Mouse (Mus musculus): ENCODE data around the gene Dab2ip. TPM values are rescaled to one million over a fixed set of nuclear protein-coding genes. Genes with fewer than 3 reads are reported as not detected.

The Dab2ip gene
- total and polyA plus RNA-seq, 3 experiments = 4.9 to 15.6 (median 7.8) TPM

- in situ Hi-C loops (cut with MboI; ENCODE audit: low pct_ligation_motif_present, low pct_unique_long_range_greater_than_20kb, low sequenced_read_pairs) = no loop called here
Observed at GRCm38 (mm10) chr2:35760352-35760751, 202.3 kb downstream of the Dab2ip start.

DNA sequence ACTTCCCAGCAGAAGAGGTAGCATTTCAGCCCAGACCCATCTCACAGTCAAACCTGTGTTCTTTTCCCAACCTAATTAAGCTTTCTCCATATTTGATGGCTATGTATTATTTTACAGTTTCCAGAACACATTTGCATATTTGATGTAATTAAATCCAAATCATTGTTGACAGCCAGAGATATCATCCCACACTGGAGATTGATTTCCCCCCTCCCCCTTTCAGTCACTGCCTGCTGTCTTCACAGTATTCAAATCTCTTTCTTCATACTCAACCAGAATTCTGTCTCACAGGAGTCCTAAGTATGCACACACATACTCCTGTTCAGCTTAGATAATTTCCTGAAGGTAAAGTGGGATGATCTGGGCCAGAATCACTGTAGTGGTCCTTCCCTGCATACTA, 202.8 kb downstream of the Dab2ip start:
- Histone ChIP-seq H3K9me3 (replicated peaks; ENCODE audit: low read length) (no peaks in the 10 kb centered on the region), H3K4me2 (ENCODE audit: insufficient read depth, low read depth, poor library complexity, severe bottlenecking) (no peak overlapping the region), H3K27ac (ENCODE audit: insufficient read depth, low read depth) (no peak overlapping the region), H3K36me3 (replicated peaks in 1 of 2; ENCODE audit: control insufficient read depth in 1 of 2, insufficient read depth in 1 of 2, low read length in 1 of 2) (no peaks in the 10 kb centered on the region), H3K4me3 (replicated peaks in 1 of 3; ENCODE audit: low read depth in 2 of 3, low read length in 2 of 3, poor library complexity in 1 of 3) (no peak overlapping the region), H3K27me3 (replicated peaks) (no peaks in the 10 kb centered on the region), H3K9ac (ENCODE audit: insufficient read depth, low read depth) (no peak overlapping the region), H3K79me2 (replicated peaks; ENCODE audit: control insufficient read depth, extremely low read depth, insufficient read depth, poor library complexity, severe bottlenecking) (no peaks in the 10 kb centered on the region), H3K4me1 (ENCODE audit: control insufficient read depth in 1 of 2, insufficient read depth in 2 of 2) (peaks cover 27 to 70% of the 10 kb centered on the region in 2 experiments)
- dilution Hi-C loops (cut with MboI; ENCODE audit: extremely low pct_ligation_motif_present, extremely low pct_unique_long_range_greater_than_20kb, low sequenced_read_pairs) (no loop called here), in situ Hi-C loops (cut with MboI; ENCODE audit: low pct_ligation_motif_present, low pct_unique_long_range_greater_than_20kb, low sequenced_read_pairs) (no loop called here)
- no peak for TF ChIP-seq ELF1 (IDR thresholded peaks at IDR 0.05; ENCODE audit: low read depth, low read length)
- TF ChIP-seq BHLHE40 (IDR thresholded peaks at IDR 0.05; ENCODE audit: low read depth, low read length) = no peak
- no peak for TF ChIP-seq MXI1 (IDR thresholded peaks at IDR 0.05; ENCODE audit: low read depth, low read length)
- no peak for TF ChIP-seq CTCF (conservative IDR thresholded peaks at IDR 0.05 in 1 of 2, IDR thresholded peaks at IDR 0.05 in 1 of 2; ENCODE audit: low read depth in 2 of 2, low read length in 2 of 2)
- no peak for TF ChIP-seq MAX (IDR thresholded peaks at IDR 0.05; ENCODE audit: low read length)
- TF ChIP-seq USF2 (conservative IDR thresholded peaks at IDR 0.05; ENCODE audit: low read depth, low read length) = no peak
- TF ChIP-seq HCFC1 (IDR thresholded peaks at IDR 0.05; ENCODE audit: low read depth, low read length) = no peak
- no peak for TF ChIP-seq RAD21 (IDR thresholded peaks at IDR 0.05; ENCODE audit: low read depth, low read length)
- TF ChIP-seq MAFK (IDR thresholded peaks at IDR 0.05; ENCODE audit: insufficient replicate concordance, low read length) = no peak
- TF ChIP-seq POLR2A (IDR thresholded peaks at IDR 0.05; ENCODE audit: low read depth, low read length) = no peak
- TF ChIP-seq SIN3A (IDR thresholded peaks at IDR 0.05; ENCODE audit: low read length) = no peak
- no peak for DNase-seq (ENCODE audit: extremely low read depth)

More at GRCm38 (mm10) chr2:35760352-35760751, 202.3 kb downstream of the Dab2ip start:
- Histone ChIP-seq H3K9me3 (replicated peaks; ENCODE audit: low read length) (no peaks in the 10 kb centered on the region), H3K9ac (ENCODE audit: insufficient read depth, low read depth) (no peak overlapping the region), H3K4me2 (ENCODE audit: insufficient read depth, low read depth, poor library complexity, severe bottlenecking) (no peak overlapping the region), H3K4me1 (ENCODE audit: control insufficient read depth in 1 of 2, insufficient read depth in 2 of 2) (peaks cover 31 to 70% of the 10 kb centered on the region in 2 experiments), H3K27ac (ENCODE audit: insufficient read depth, low read depth) (no peak overlapping the region), H3K36me3 (replicated peaks in 1 of 2; ENCODE audit: control insufficient read depth in 1 of 2, insufficient read depth in 1 of 2, low read length in 1 of 2) (no peaks in the 10 kb centered on the region), H3K27me3 (replicated peaks) (no peaks in the 10 kb centered on the region), H3K79me2 (replicated peaks; ENCODE audit: control insufficient read depth, extremely low read depth, insufficient read depth, poor library complexity, severe bottlenecking) (no peaks in the 10 kb centered on the region), H3K4me3 (replicated peaks in 1 of 3; ENCODE audit: low read depth in 2 of 3, low read length in 2 of 3, poor library complexity in 1 of 3) (no peak overlapping the region)
- no peak for DNase-seq (ENCODE audit: extremely low read depth)
- no peak for TF ChIP-seq IRF4 (IDR thresholded peaks at IDR 0.05; ENCODE audit: low read depth, low read length)
- TF ChIP-seq NELFE (IDR thresholded peaks at IDR 0.05; ENCODE audit: low read depth, low read length) = no peak
- TF ChIP-seq UBTF (IDR thresholded peaks at IDR 0.05; ENCODE audit: low read depth, low read length) = no peak
- TF ChIP-seq MAFK (IDR thresholded peaks at IDR 0.05; ENCODE audit: insufficient replicate concordance, low read length) = no peak
- TF ChIP-seq MEF2A (IDR thresholded peaks at IDR 0.05; ENCODE audit: borderline replicate concordance, low read depth, low read length) = no peak
- no peak for TF ChIP-seq ZMIZ1 (IDR thresholded peaks at IDR 0.05; ENCODE audit: low read depth, low read length)
- no peak for TF ChIP-seq GABPA (IDR thresholded peaks at IDR 0.05; ENCODE audit: insufficient replicate concordance, low read depth, low read length)
- no peak for TF ChIP-seq ZC3H11A (IDR thresholded peaks at IDR 0.05; ENCODE audit: low read depth, low read length)
- TF ChIP-seq MAZ (IDR thresholded peaks at IDR 0.05; ENCODE audit: low read depth, low read length) = no peak
- TF ChIP-seq CHD2 (IDR thresholded peaks at IDR 0.05; ENCODE audit: low read length) = no peak
- TF ChIP-seq NRF1 (IDR thresholded peaks at IDR 0.05; ENCODE audit: low read depth, low read length) = no peak
- no peak for TF ChIP-seq USF1 (IDR thresholded peaks at IDR 0.05; ENCODE audit: low read depth, low read length)
- no peak for TF ChIP-seq TCF12 (IDR thresholded peaks at IDR 0.05; ENCODE audit: low read depth, low read length)
- TF ChIP-seq TBP (conservative IDR thresholded peaks at IDR 0.05; ENCODE audit: low read depth, low read length) = no peak
- TF ChIP-seq JUND (conservative IDR thresholded peaks at IDR 0.05; ENCODE audit: low read depth, low read length) = no peak
- no peak for TF ChIP-seq RCOR1 (conservative IDR thresholded peaks at IDR 0.05; ENCODE audit: low read depth, low read length)
- dilution Hi-C loops (cut with MboI; ENCODE audit: extremely low pct_ligation_motif_present, extremely low pct_unique_long_range_greater_than_20kb, low sequenced_read_pairs) = no loop called here
